Mouse (Mus musculus) central nervous system, embryonic 11.5 days (tissue): ENCODE data around the gene Adamts17. TPM values are rescaled to one million over a fixed set of nuclear protein-coding genes. Genes with fewer than 3 reads are reported as not detected.

ENCODE experiments used
- polyA plus RNA-seq: library from polyadenylated mRNA; depleted of rRNA; stranded (reverse); fragments of >200 nt; gene quantifications from 2 replicates; pipeline ENCODE4 v1.2.3, GENCODE M21; 2012; rRNA removed

The Adamts17 gene
- 1.2 and 3.7 TPM in 2 replicates for polyA plus RNA-seq

DNA sequence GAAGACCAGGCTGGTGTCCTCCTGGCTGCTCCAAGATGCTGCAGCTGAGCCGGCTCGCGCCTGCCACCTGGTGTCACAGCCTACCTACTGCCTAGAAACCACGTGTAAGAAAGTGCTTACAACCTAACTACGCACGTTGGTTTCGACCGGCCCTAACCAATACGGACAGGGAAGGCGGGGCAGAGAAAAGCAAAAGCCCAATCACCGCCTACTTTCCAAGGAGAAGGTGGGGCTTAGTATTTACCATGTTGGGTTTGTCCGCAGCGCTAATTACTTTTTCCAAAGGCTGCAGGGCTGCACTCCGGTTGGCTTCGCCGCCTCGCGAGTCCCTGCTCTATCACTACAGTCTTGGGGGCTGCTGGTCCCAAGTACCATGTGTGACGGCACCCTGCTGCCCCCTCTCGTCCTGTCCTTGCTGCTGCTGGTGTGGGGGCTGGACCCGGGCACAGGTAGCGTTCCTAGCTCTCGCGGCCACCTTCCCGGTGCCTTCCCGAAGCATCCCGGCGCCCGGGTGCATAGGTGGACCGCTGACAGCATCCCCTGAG, at the start of gene Adamts17:
Gene Adamts17 (plus strand): TSS at position 273 of the 545 bp plus-strand sequence.

Other genes starting within 250 kb of the Adamts17 start
- gene Asb7, start 150.1 kb upstream of the Adamts17 start, polyA plus RNA-seq, result 11.6 and 21.2 TPM in 2 replicates
- gene Lins1, start 149.8 kb upstream of the Adamts17 start, polyA plus RNA-seq, result 12.3 and 20.1 TPM in 2 replicates
- 0.48 and 0.80 TPM in 2 replicates for gene Cers3, start 96.2 kb upstream of the Adamts17 start, polyA plus RNA-seq